Mouse (Mus musculus) C2C12 (cell line): ENCODE measurements around the gene Gm20388.

Experiments used
- CTCF ChIP-seq: IDR thresholded peaks from one replicate; pipeline ENCODE4 v1.5.1; 2011; ENCODE audit not compliant: control insufficient read depth, insufficient read depth, insufficient read length
- FOSL1 ChIP-seq: IDR thresholded peaks from one replicate; pipeline ENCODE4 v1.8.0; 2011; ENCODE audit warnings: mild to moderate bottlenecking, low read length; ENCODE audit not compliant: poor library complexity, insufficient read depth, severe bottlenecking
- MAX ChIP-seq: IDR thresholded peaks from one replicate; pipeline ENCODE4 v1.6.1; 2011; ENCODE audit warnings: mild to moderate bottlenecking, control low read depth
- MYOD1 ChIP-seq: IDR thresholded peaks from one replicate; pipeline ENCODE4 v1.6.1; 2011; ENCODE audit warnings: low read depth; ENCODE audit not compliant: control insufficient read depth, insufficient read length
- MYOG ChIP-seq: IDR thresholded peaks from one replicate; pipeline ENCODE4 v1.6.1; 2011; ENCODE audit not compliant: control insufficient read depth, insufficient read length; ENCODE audit errors: extremely low read depth
- USF1 ChIP-seq: IDR thresholded peaks from one replicate; pipeline ENCODE4 v1.6.1; 2011; ENCODE audit warnings: low read depth, mild to moderate bottlenecking, control low read depth, moderate library complexity

GRCm38 (mm10) chr8:122301081-122301480 is 2390.4 kb downstream of the Gm20388 start:
- TF ChIP-seq MYOG, result no peak
- TF ChIP-seq CTCF, result no peak
- no peak for TF ChIP-seq MYOD1
- no peak for TF ChIP-seq USF1
- no peak for TF ChIP-seq MAX
- no peak for TF ChIP-seq FOSL1
